Mouse (Mus musculus) CH12.LX (cell line): ENCODE measurements around the gene Diexf. TPM values are rescaled to one million over a fixed set of nuclear protein-coding genes. Genes with fewer than 3 reads are reported as not detected.

ENCODE experiments used
- DNase-seq: peaks from one replicate; pipeline ENCODE4 v3.0.0-alpha.2; 2013; ENCODE audit errors: extremely low read depth
- H3K27ac ChIP-seq: 2 replicates; pipeline ENCODE4 v1.5.1; 2012; ENCODE audit warnings: low read depth, mild to moderate bottlenecking, control low read depth, moderate library complexity; ENCODE audit not compliant: insufficient read depth
- H3K27me3 ChIP-seq: replicated peaks from 2 replicates; pipeline ENCODE3; 2012; ENCODE audit warnings: inconsistent platforms
- H3K36me3 ChIP-seq, 2 experiments: replicated peaks in 1 of 2; 2 replicates each; pipeline versions ENCODE3 to v1.6.1; 2012; ENCODE audit warnings: inconsistent platforms in 1 of 2, low read length in 1 of 2, mild to moderate bottlenecking in 1 of 2, mixed read lengths in 1 of 2, moderate library complexity in 1 of 2; ENCODE audit not compliant: control insufficient read depth in 1 of 2, insufficient read depth in 1 of 2
- H3K4me1 ChIP-seq, 2 experiments: 2 replicates each; pipeline ENCODE4 v1.6.1; 2012; ENCODE audit warnings: inconsistent platforms in 1 of 2, moderate library complexity in 1 of 2; ENCODE audit not compliant: insufficient read depth in 2 of 2, control insufficient read depth in 1 of 2
- H3K4me2 ChIP-seq: 2 replicates; pipeline ENCODE4 v1.6.1; 2012; ENCODE audit warnings: low read depth, mild to moderate bottlenecking, control low read depth; ENCODE audit not compliant: poor library complexity, insufficient read depth, severe bottlenecking
- H3K4me3 ChIP-seq, 3 experiments: fragments of 150-350 bp in 1 of 3; sonication (generic) in 1 of 3; replicated peaks in 1 of 3; 2 replicates each; pipeline versions ENCODE3 to v1.5.1; 2011 to 2012; ENCODE audit warnings: low read depth in 2 of 3, low read length in 2 of 3, mild to moderate bottlenecking in 2 of 3, moderate library complexity in 2 of 3, control low read depth in 1 of 3, improper control_type of control experiment in 1 of 3, inconsistent platforms in 1 of 3, mixed read lengths in 1 of 3; ENCODE audit not compliant: poor library complexity in 1 of 3
- H3K79me2 ChIP-seq: replicated peaks from 2 replicates; pipeline ENCODE4 v1.6.1; 2012; ENCODE audit warnings: mild to moderate bottlenecking, moderate library complexity; ENCODE audit not compliant: control insufficient read depth, poor library complexity, insufficient read depth, severe bottlenecking; ENCODE audit errors: extremely low read depth
- H3K9ac ChIP-seq: 2 replicates; pipeline ENCODE4 v1.6.1; 2012; ENCODE audit warnings: low read depth, mild to moderate bottlenecking, control low read depth, moderate library complexity; ENCODE audit not compliant: insufficient read depth
- H3K9me3 ChIP-seq: replicated peaks from 2 replicates; pipeline ENCODE3; 2012; ENCODE audit warnings: low read length, inconsistent platforms, mixed read lengths
- CHD1 ChIP-seq: IDR thresholded peaks from 2 replicates; pipeline ENCODE4 v1.6.1; 2012; ENCODE audit warnings: low read depth, low read length, improper control_type of control experiment, inconsistent platforms
- E2F4 ChIP-seq: IDR thresholded peaks from 2 replicates; pipeline ENCODE4 v1.6.1; 2011; ENCODE audit warnings: low read depth, low read length, improper control_type of control experiment; ENCODE audit not compliant: insufficient replicate concordance
- ELF1 ChIP-seq: IDR thresholded peaks from 2 replicates; pipeline ENCODE4 v1.6.1; 2014; ENCODE audit warnings: low read depth, mild to moderate bottlenecking, inconsistent platforms, low read length, improper control_type of control experiment
- EP300 ChIP-seq: IDR thresholded peaks from 2 replicates; pipeline ENCODE4 v1.6.1; 2011; ENCODE audit warnings: low read length, improper control_type of control experiment
- GABPA ChIP-seq: IDR thresholded peaks from 2 replicates; pipeline ENCODE4 v1.6.1; 2012; ENCODE audit warnings: low read depth, low read length, improper control_type of control experiment, inconsistent platforms; ENCODE audit not compliant: insufficient replicate concordance
- HCFC1 ChIP-seq: IDR thresholded peaks from 2 replicates; pipeline ENCODE4 v1.6.1; 2012; ENCODE audit warnings: low read depth, mild to moderate bottlenecking, inconsistent platforms, low read length, improper control_type of control experiment
- IRF4 ChIP-seq: IDR thresholded peaks from 2 replicates; pipeline ENCODE4 v1.6.1; 2014; ENCODE audit warnings: low read depth, mild to moderate bottlenecking, inconsistent platforms, low read length, improper control_type of control experiment
- JUN ChIP-seq: IDR thresholded peaks from 2 replicates; pipeline ENCODE4 v1.6.1; 2011; ENCODE audit warnings: low read depth, mild to moderate bottlenecking, low read length, improper control_type of control experiment, moderate library complexity; ENCODE audit not compliant: insufficient read depth
- JUND ChIP-seq: conservative IDR thresholded peaks from 2 replicates; pipeline ENCODE4 v1.6.1; 2011; ENCODE audit warnings: low read depth, low read length, improper control_type of control experiment
- KAT2A ChIP-seq: IDR thresholded peaks from 2 replicates; pipeline ENCODE4 v1.6.1; 2012; ENCODE audit warnings: low read length, improper control_type of control experiment, inconsistent platforms; ENCODE audit not compliant: insufficient replicate concordance
- MAFK ChIP-seq: IDR thresholded peaks from 2 replicates; pipeline ENCODE4 v1.6.1; 2011; ENCODE audit warnings: low read length, improper control_type of control experiment; ENCODE audit not compliant: insufficient replicate concordance
- MAX ChIP-seq: IDR thresholded peaks from 2 replicates; pipeline ENCODE4 v1.6.1; 2011; ENCODE audit warnings: low read length, improper control_type of control experiment
- MXI1 ChIP-seq: IDR thresholded peaks from 2 replicates; pipeline ENCODE4 v1.6.1; 2011; ENCODE audit warnings: mild to moderate bottlenecking, low read depth, low read length, improper control_type of control experiment
- MYC ChIP-seq: IDR thresholded peaks from 2 replicates; pipeline ENCODE4 v1.6.1; 2011; ENCODE audit warnings: low read depth, mild to moderate bottlenecking, improper control_type of control experiment, low read length
- NELFE ChIP-seq: IDR thresholded peaks from 2 replicates; pipeline ENCODE4 v1.6.1; 2011; ENCODE audit warnings: low read depth, low read length, improper control_type of control experiment
- NRF1 ChIP-seq: IDR thresholded peaks from 2 replicates; pipeline ENCODE4 v1.6.1; 2014; ENCODE audit warnings: low read depth, mild to moderate bottlenecking, inconsistent platforms, low read length, improper control_type of control experiment, moderate library complexity
- PAX5 ChIP-seq: IDR thresholded peaks from 2 replicates; pipeline ENCODE4 v1.6.1; 2012; ENCODE audit warnings: low read length, inconsistent platforms, mixed read lengths
- POLR2AphosphoS2 ChIP-seq: IDR thresholded peaks from 2 replicates; pipeline ENCODE4 v1.6.1; 2011; ENCODE audit warnings: low read depth, low read length, improper control_type of control experiment
- SIN3A ChIP-seq: IDR thresholded peaks from 2 replicates; pipeline ENCODE4 v1.6.1; 2012; ENCODE audit warnings: low read length, improper control_type of control experiment, inconsistent platforms
- TBP ChIP-seq: conservative IDR thresholded peaks from 2 replicates; pipeline ENCODE4 v1.6.1; 2011; ENCODE audit warnings: low read depth, low read length, improper control_type of control experiment
- UBTF ChIP-seq: IDR thresholded peaks from 2 replicates; pipeline ENCODE4 v1.6.1; 2012; ENCODE audit warnings: low read depth, mild to moderate bottlenecking, inconsistent platforms, low read length, improper control_type of control experiment, moderate library complexity
- USF1 ChIP-seq: IDR thresholded peaks from 2 replicates; pipeline ENCODE4 v1.6.1; 2014; ENCODE audit warnings: low read depth, mild to moderate bottlenecking, inconsistent platforms, low read length, improper control_type of control experiment
- USF2 ChIP-seq: conservative IDR thresholded peaks from 2 replicates; pipeline ENCODE4 v1.6.1; 2011; ENCODE audit warnings: low read depth, low read length, improper control_type of control experiment
- ZC3H11A ChIP-seq: IDR thresholded peaks from 2 replicates; pipeline ENCODE4 v1.6.1; 2012; ENCODE audit warnings: low read depth, mild to moderate bottlenecking, inconsistent platforms, low read length, improper control_type of control experiment
- dilution Hi-C: fragments of 300-500 bp; cut with MboI; formaldehyde crosslinking; loops from 2 replicates; pipeline ENCODE4 v1.14.3; 2020; ENCODE audit warnings: low sequenced_read_pairs; ENCODE audit not compliant: extremely low pct_unique_long_range_greater_than_20kb, extremely low pct_ligation_motif_present
- in situ Hi-C: fragments of 300-500 bp; cut with MboI; formaldehyde crosslinking; loops from 3 replicates; pipeline ENCODE4 v1.14.3; 2019; ENCODE audit warnings: low sequenced_read_pairs, low pct_ligation_motif_present, low pct_unique_long_range_greater_than_20kb, mixed read lengths
- polyA plus RNA-seq: library from polyadenylated mRNA; unstranded; fragments of >175 nt; gene quantifications from 2 replicates; pipeline ENCODE4 v1.2.1, GENCODE M21; 2012; ENCODE audit warnings: low read depth; ENCODE audit not compliant: insufficient read length
- total RNA-seq, 2 experiments: library from RNA; depleted of rRNA; stranded (reverse); fragments of 300-350 nt in 1 of 2; fragments of >200 nt in 1 of 2; gene quantifications; 2 replicates each; pipeline ENCODE4 v1.2.3; 2012 to 2014

Diexf gene
- total and polyA plus RNA-seq, 3 experiments = 11.4 to 39.7 (median 17.8) TPM

DNA sequence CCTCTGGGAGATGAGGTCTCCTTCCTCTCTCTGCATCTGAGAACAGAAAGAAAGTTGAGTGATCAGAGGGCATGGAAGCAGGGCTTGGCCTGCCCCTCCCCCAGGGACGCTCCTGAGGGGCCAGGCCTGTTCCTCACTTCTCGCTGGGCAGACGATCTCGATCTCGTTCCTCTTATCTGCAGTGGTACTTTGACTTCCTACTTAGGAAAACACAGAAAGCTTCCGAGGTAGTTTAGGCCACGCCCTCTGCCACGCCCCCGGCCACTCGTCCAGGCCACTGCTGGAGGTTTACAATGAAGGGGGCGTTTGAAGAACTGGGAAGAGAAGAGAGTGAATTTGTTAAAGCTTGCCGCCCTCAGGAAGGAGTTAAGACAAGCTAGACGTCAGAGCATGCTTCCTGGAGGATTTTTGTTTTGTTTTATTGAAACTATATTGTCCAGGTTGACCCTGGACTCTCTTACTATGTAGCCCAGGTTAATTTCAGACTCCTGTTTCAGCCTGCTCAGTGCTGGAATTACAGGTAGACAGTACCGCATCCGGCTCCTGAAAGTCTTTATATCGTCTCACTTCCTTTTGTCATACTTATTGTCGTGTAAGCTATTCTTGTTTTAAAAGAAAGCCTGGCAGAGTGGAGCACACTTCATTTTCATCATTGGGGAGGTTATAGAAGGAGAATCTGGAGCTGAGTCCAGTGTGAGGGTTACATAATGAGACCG is 30.4 kb upstream of the Diexf start (continued):
- TF ChIP-seq NRF1 (no peak), HCFC1 (0 out of 2 replicates have a peak, but pooled peaks have one; percentile 38), E2F4 (no peak), GABPA (no peak), POLR2AphosphoS2 (no peak), MAX (no peak), ELF1 (peak; percentile 79), CHD1 (no peak)

DNA sequence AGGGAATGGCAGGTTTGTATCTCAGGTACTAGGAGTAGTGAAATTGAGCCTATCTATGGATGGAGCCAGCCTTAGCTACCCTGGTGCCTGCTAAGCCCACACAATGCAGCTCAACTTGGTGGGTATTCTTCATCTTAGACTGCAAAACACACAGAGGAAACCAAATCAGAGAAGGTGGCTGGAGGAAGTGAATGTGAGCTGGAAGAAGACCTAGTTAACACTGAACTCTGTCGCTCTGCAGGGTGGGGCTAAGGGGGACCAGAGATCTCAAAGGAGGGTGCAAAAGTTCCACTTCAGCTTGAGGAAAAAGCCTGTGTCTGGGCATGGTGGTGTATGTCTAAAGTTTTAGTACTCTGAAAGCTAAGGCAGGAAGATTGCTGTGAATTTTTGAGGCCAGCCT is 29.5 kb upstream of the Diexf start:
- TF ChIP-seq NELFE (no peak), UBTF (no peak), PAX5 (no peak), JUND (no peak), EP300 (no peak), MAFK (no peak)
- dilution Hi-C loops = no loop called here
- no peak overlapping the region for H3K4me3 ChIP-seq
- H3K9ac ChIP-seq = peak overlapping the region; percentile 68
- H3K4me1 ChIP-seq = peaks cover 17 to 33% of the 10 kb centered on the region in 2 experiments
- in situ Hi-C loops = no loop called here
- H3K4me2 ChIP-seq = peak overlapping the region; percentile 64; the same call in 1 of the 2 replicates
- no peaks in the 10 kb centered on the region for H3K79me2 ChIP-seq
- H3K27me3 ChIP-seq = peaks cover 2% of the 10 kb centered on the region
- no peaks in the 10 kb centered on the region for H3K9me3 ChIP-seq
- DNase-seq = no peak
- H3K27ac ChIP-seq = no peak overlapping the region
- no peaks in the 10 kb centered on the region for H3K36me3 ChIP-seq

DNA sequence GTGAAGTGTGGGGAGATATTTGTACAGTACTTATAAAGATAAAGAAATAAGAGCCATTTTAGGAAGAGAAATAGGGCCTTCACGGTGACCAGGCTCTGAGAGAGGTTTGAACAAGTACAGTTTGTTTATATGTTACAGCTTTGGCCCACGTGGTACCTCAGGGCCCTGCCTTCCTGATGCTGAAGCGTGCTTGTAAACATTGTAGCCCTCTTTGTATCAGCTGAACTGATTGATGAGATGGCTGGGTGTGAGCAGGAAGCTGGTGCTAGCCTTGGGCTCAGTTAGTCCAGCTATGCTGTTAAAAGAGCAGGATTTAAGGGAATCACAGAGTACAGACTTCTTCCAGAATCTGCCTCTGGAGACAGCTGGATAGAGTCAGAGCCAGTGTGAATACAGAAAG is 29.1 kb upstream of the Diexf start:
- H3K9me3 ChIP-seq = no peaks in the 10 kb centered on the region
- dilution Hi-C loops = no loop called here
- no peak for DNase-seq
- H3K4me3 ChIP-seq = no peak overlapping the region
- no peaks in the 10 kb centered on the region for H3K79me2 ChIP-seq
- H3K36me3 ChIP-seq = no peaks in the 10 kb centered on the region
- H3K4me2 ChIP-seq = no peak overlapping the region
- TF ChIP-seq HCFC1 (no peak), CHD1 (no peak), SIN3A (no peak), JUN (no peak), KAT2A (no peak), ZC3H11A (no peak), USF1 (no peak), MYC (no peak), TBP (no peak), IRF4 (no peak), USF2 (no peak), NELFE (no peak), MXI1 (no peak), ELF1 (no peak)
- in situ Hi-C loops = no loop called here
- no peak overlapping the region for H3K9ac ChIP-seq
- peaks cover 2% of the 10 kb centered on the region for H3K27me3 ChIP-seq
- H3K4me1 ChIP-seq = peaks cover 17 to 33% of the 10 kb centered on the region in 2 experiments
- no peak overlapping the region for H3K27ac ChIP-seq
